Mouse (Mus musculus) olfactory bulb, adult 2 months (tissue): Measurements from ENCODE around the gene Gm26602.

Source experiments
- CTCF ChIP-seq: fragments of 200-500 bp; IDR thresholded peaks from 2 replicates; pipeline ENCODE4 v1.5.1; 2012; ENCODE audit warnings: low read depth, mild to moderate bottlenecking, low read length, moderate library complexity; ENCODE audit not compliant: insufficient read depth
- POLR2A ChIP-seq: fragments of 200-500 bp; IDR thresholded peaks from 2 replicates; pipeline ENCODE4 v1.6.1; 2012; ENCODE audit warnings: mild to moderate bottlenecking, low read depth, low read length, moderate library complexity; ENCODE audit not compliant: insufficient read depth

- no peak for TF ChIP-seq POLR2A
- no peak for TF ChIP-seq CTCF
Observed at GRCm38 (mm10) chr10:79873313-79873712, 37.3 kb upstream of the Gm26602 start.
